Mouse (Mus musculus) bone marrow, adult 2 months (tissue): ENCODE results near the gene Cd82.

Source experiments
- CTCF ChIP-seq: fragments of 200-500 bp; IDR thresholded peaks from 2 replicates; pipeline ENCODE4 v1.5.1; 2011; ENCODE audit warnings: low read length, control low read depth; ENCODE audit not compliant: control insufficient read depth, insufficient read depth
- POLR2A ChIP-seq: fragments of 200-500 bp; IDR thresholded peaks from 2 replicates; pipeline ENCODE4 v1.6.1; 2011; ENCODE audit warnings: low read depth, mild to moderate bottlenecking, control low read depth, low read length, borderline replicate concordance; ENCODE audit not compliant: control insufficient read depth

DNA sequence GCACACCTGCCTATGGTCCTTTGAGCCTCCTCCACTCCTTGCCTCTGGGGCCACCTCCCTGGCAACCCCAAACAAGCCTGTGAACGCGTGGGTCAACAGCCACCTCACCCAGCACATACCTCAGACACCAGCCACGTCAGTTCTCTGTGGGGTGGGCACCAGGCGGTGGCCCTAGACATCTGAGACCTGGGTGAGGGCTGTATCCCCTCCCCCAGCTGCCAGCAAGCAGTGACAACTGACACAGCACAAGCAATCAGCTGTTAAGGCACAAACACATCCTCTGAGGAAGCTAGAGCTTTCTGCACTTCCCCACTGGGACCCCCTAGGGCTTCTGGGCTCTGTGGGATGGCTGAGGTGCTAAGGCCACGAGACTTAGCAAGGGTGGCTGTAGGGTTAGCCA is 14.2 kb downstream of the Cd82 start:
- no peak for TF ChIP-seq POLR2A
- TF ChIP-seq CTCF = no peak
